Mouse (Mus musculus) frontal cortex, adult 2 months (tissue): ENCODE measurements around the gene Gm28230. TPM values are rescaled to one million over a fixed set of nuclear protein-coding genes. Genes with fewer than 3 reads are reported as not detected.

Source experiments
- DNase-seq, 2 experiments: peaks; one replicate each; pipeline ENCODE4 v3.0.0; 2022; ENCODE audit warnings: low spot score in 1 of 2; ENCODE audit errors: extremely low spot score in 1 of 2
- polyA plus RNA-seq: library from polyadenylated mRNA; depleted of rRNA; stranded (reverse); fragments of >200 nt; gene quantifications from 2 replicates; pipeline ENCODE4 v1.2.3, GENCODE M21; 2012

Gene Gm28230
- polyA plus RNA-seq, 1 experiment = not detected

GRCm38 (mm10) chr2:74721882-74722281, 4.6 kb upstream of the Gm28230 start:
- no peak for DNase-seq

- no peak for DNase-seq
Measured at GRCm38 (mm10) chr2:74722949-74723348, 3.6 kb upstream of the Gm28230 start.

GRCm38 (mm10) chr2:74724244-74725015, 2.1 kb upstream of the Gm28230 start:
- no peak for DNase-seq

- DNase-seq = no peak
Measured at GRCm38 (mm10) chr2:74725171-74725570, 1.4 kb upstream of the Gm28230 start.

GRCm38 (mm10) chr2:74726973-74727639, 578 bp downstream of the Gm28230 start:
- no peak for DNase-seq

- DNase-seq = no peak
Measured at GRCm38 (mm10) chr2:74727640-74728302, 1.2 kb downstream of the Gm28230 start.

- DNase-seq = no peak
Measured at GRCm38 (mm10) chr2:74728303-74728680, 1.8 kb downstream of the Gm28230 start.

GRCm38 (mm10) chr2:74730331-74730730, 3.8 kb downstream of the Gm28230 start:
- no peak for DNase-seq

- no peak for DNase-seq
Measured at GRCm38 (mm10) chr2:74731055-74731454, 4.5 kb downstream of the Gm28230 start.

GRCm38 (mm10) chr2:74731799-74732512, 5.4 kb downstream of the Gm28230 start:
- DNase-seq = no peak

- DNase-seq = no peak
Measured at GRCm38 (mm10) chr2:74732513-74733316, 6.2 kb downstream of the Gm28230 start.

GRCm38 (mm10) chr2:74733317-74733661, 6.8 kb downstream of the Gm28230 start:
- no peak for DNase-seq

GRCm38 (mm10) chr2:74733765-74734164, 7.2 kb downstream of the Gm28230 start:
- DNase-seq = no peak

GRCm38 (mm10) chr2:74734451-74734850, 7.9 kb downstream of the Gm28230 start:
- DNase-seq = no peak

GRCm38 (mm10) chr2:74734996-74735811, 8.7 kb downstream of the Gm28230 start:
- no peak for DNase-seq

GRCm38 (mm10) chr2:74735851-74736687, 9.5 kb downstream of the Gm28230 start:
- no peak for DNase-seq

GRCm38 (mm10) chr2:74736688-74737577, 10.4 kb downstream of the Gm28230 start:
- no peak for DNase-seq
